ENCODE assay signal across 20 mouse cellular contexts in genomic region chr1:74375561-74375960, GRCm38 (mm10). TPM values are rescaled to one million over a fixed set of nuclear protein-coding genes. Genes with fewer than 3 reads are reported as not detected.
A peak's percentile ranks its signal among the peaks of the same experiment; 100 is the strongest.
DNase-seq lines count a peak whose midpoint lies in the region; TF ChIP-seq lines count a peak whose summit lies in the region.
"Had no signal": no experiment of that assay in that cellular context is flagged by ENCODE, and none has a peak within 500 bp of the region (broad histone marks: within the 10 kb centered on the region; RNA-seq: fewer than 3 reads in every experiment).

No protein-coding gene starts in this region.

- H3K79me2 ChIP-seq in heart, adult 2 months (replicated peaks; ENCODE audit: control insufficient read depth, insufficient read depth, low read length), result no peaks in the 10 kb centered on the region

- no peaks in the 10 kb centered on the region for H3K4me1 ChIP-seq in heart, adult 2 months (ENCODE audit: control insufficient read depth, insufficient read depth, low read length)
- H3K4me1 ChIP-seq in limb, embryonic 10.5 days, result peaks cover 23% of the 10 kb centered on the region
- H3K4me1 ChIP-seq in small intestine, adult 2 months (ENCODE audit: control insufficient read depth, insufficient read depth, insufficient read length, low read length), result peaks cover 3% of the 10 kb centered on the region

- no peak for TF ChIP-seq CTCF in heart, adult 2 months (IDR thresholded peaks at IDR 0.05)
- no peak for TF ChIP-seq CTCF in small intestine, adult 2 months (IDR thresholded peaks at IDR 0.05; ENCODE audit: extremely low read depth, insufficient read length, insufficient replicate concordance, low read depth, low read length)

- no peak overlapping the region for H3K4me3 ChIP-seq in heart, adult 2 months
- no peak overlapping the region for H3K4me3 ChIP-seq in limb, embryonic 10.5 days
- peak overlapping the region; percentile 22 for H3K4me3 ChIP-seq in small intestine, adult 2 months (ENCODE audit: low read depth, low read length)
- H3K4me3 ChIP-seq: erythroblast, embryonic 14.5 days; heart, embryonic 12.5 days had no signal

- no peak for TF ChIP-seq POLR2A in heart, adult 2 months (IDR thresholded peaks at IDR 0.05; ENCODE audit: insufficient read depth, low read depth, low read length)
- no peak for TF ChIP-seq POLR2A in small intestine, adult 2 months (IDR thresholded peaks at IDR 0.05; ENCODE audit: low read depth, low read length)

- TF ChIP-seq EP300 in heart, adult 2 months (IDR thresholded peaks at IDR 0.05; ENCODE audit: insufficient read depth, low read depth, low read length), result no peak

- intact Hi-C loops in heart, adult 2 months (cut with DNase I), result no loop called here

- H3K9ac ChIP-seq in heart, adult 2 months (ENCODE audit: low read depth, low read length), result no peak overlapping the region
- H3K9ac ChIP-seq: heart, embryonic 12.5 days; liver, embryonic 14.5 days had no signal

- no peaks in the 10 kb centered on the region for H3K27me3 ChIP-seq in heart, adult 2 months (ENCODE audit: control insufficient read depth, insufficient read depth, low read length)
- no peaks in the 10 kb centered on the region for H3K27me3 ChIP-seq in limb, embryonic 10.5 days (ENCODE audit: low read depth, poor library complexity, severe bottlenecking)
- no peaks in the 10 kb centered on the region for H3K27me3 ChIP-seq in small intestine, adult 2 months (ENCODE audit: control insufficient read depth, insufficient read depth, low read length)
- H3K27me3 ChIP-seq: CH12.LX; heart, embryonic 12.5 days had no signal

- no peaks in the 10 kb centered on the region for H3K36me3 ChIP-seq in heart, adult 2 months (ENCODE audit: control insufficient read depth, insufficient read depth, low read length)
- no peaks in the 10 kb centered on the region for H3K36me3 ChIP-seq in limb, embryonic 10.5 days
- H3K36me3 ChIP-seq in small intestine, adult 2 months (ENCODE audit: control insufficient read depth, insufficient read depth, low read length), result no peaks in the 10 kb centered on the region
- H3K36me3 ChIP-seq: heart, embryonic 12.5 days had no signal

- no peak for DNase-seq in heart, adult 2 months
- DNase-seq in heart, adult 8-10 months (ENCODE audit: low spot score), result no peak
- peak; percentile 38 for DNase-seq in lung, postnatal 36 days
- DNase-seq in lung, postnatal 4 days, result no peak
- DNase-seq in limb, embryonic 10.5 days (ENCODE audit: low spot score), result no peak
- no peak for DNase-seq in c-Kit-positive CD71-positive TER-119-positive erythroid progenitor cells, embryonic 14.5 days (ENCODE audit: low spot score)
- DNase-seq: adrenal gland, postnatal 25 days; cerebellum, adult 9-10 months; gastrocnemius, postnatal 36 days; thymus, postnatal 25 days had no signal

- H3K9me3 ChIP-seq in limb, embryonic 10.5 days (replicated peaks), result no peaks in the 10 kb centered on the region
- H3K9me3 ChIP-seq: heart, embryonic 12.5 days had no signal

- H3K27ac ChIP-seq in heart, adult 2 months, result peak overlapping the region; percentile 28; the same call in 1 of the 2 replicates
- H3K27ac ChIP-seq in limb, embryonic 10.5 days, result peak overlapping the region; percentile 17; the same call in 1 of the 2 replicates
- H3K27ac ChIP-seq in small intestine, adult 2 months (ENCODE audit: insufficient read depth, low read depth, low read length), result no peak overlapping the region
- H3K27ac ChIP-seq: hindbrain, postnatal 0 days; kidney, postnatal 0 days; liver, embryonic 14.5 days had no signal

- whole genome bisulfite sequencing in heart, adult 2 months, result 77% methylated on average over 10 of the region's 10 CpGs
- 82% methylated on average over 10 of the region's 10 CpGs for WGBS in limb, embryonic 10.5 days
- WGBS in small intestine, adult 2 months, result 77% methylated on average over 10 of the region's 10 CpGs

RNA-seq across cellular contexts. Expression of gene Slc11a1, which starts 0.6 kb away (rescaled TPM):
- total RNA-seq in heart, adult 2 months (2021), result 1 to 10 TPM; 5.2 to 5.8 TPM
- 12.3 and 13.0 TPM in 2 replicates for polyA plus RNA-seq in heart, adult 2 months (2012; rRNA removed)
- 1 to 10 TPM; 3.9 to 6.6 (median 5.1) TPM for total RNA-seq in heart, adult 8-10 months (2022)
- polyA plus RNA-seq in limb, embryonic 10.5 days (2016; fragmentation: Nextera tagmentation; extraction: Ambion mirVana), result 0.69 and 1.2 TPM in 2 replicates
- polyA plus RNA-seq in small intestine, adult 2 months (2012; rRNA removed), result 12.7 and 17.9 TPM in 2 replicates
- total RNA-seq: hematopoietic stem cell, adult 5-6 weeks; MEL had no signal

RNA-seq across cellular contexts. Expression of gene Catip, which starts 13.7 kb away (rescaled TPM):
- total RNA-seq in heart, adult 2 months (2021), result under 1 TPM; 0.29 to 0.34 TPM
- polyA plus RNA-seq in heart, adult 2 months (2012; rRNA removed), result 1.1 and 2.3 TPM in 2 replicates
- under 1 TPM; 0.17 to 0.37 (median 0.25) TPM for total RNA-seq in heart, adult 8-10 months (2022)
- 0.29 and 0.38 TPM in 2 replicates for polyA plus RNA-seq in limb, embryonic 10.5 days (2016; fragmentation: Nextera tagmentation; extraction: Ambion mirVana)
- 0.05 and 0.39 TPM in 2 replicates for polyA plus RNA-seq in small intestine, adult 2 months (2012; rRNA removed)
- total RNA-seq: common myeloid progenitor, adult 5-6 weeks had no signal
- polyA plus RNA-seq: erythroblast, embryonic 14.5 days had no signal

RNA-seq across cellular contexts. Expression of gene Ctdsp1, which starts 15.7 kb away (rescaled TPM):
- total RNA-seq in heart, adult 2 months (2021), result 100 to 1,000 TPM; 122 to 137 TPM
- 122 and 127 TPM in 2 replicates for polyA plus RNA-seq in heart, adult 2 months (2012; rRNA removed)
- total RNA-seq in heart, adult 8-10 months (2022), result 100 to 1,000 TPM; 115 to 130 (median 121) TPM
- polyA plus RNA-seq in limb, embryonic 10.5 days (2016; fragmentation: Nextera tagmentation; extraction: Ambion mirVana), result 50.5 and 61.4 TPM in 2 replicates
- polyA plus RNA-seq in small intestine, adult 2 months (2012; rRNA removed), result 58.4 and 177 TPM in 2 replicates

RNA-seq across cellular contexts. Expression of gene Vil1, which starts 33.6 kb away (rescaled TPM):
- total RNA-seq in heart, adult 2 months (2021), result under 1 TPM; 0.80 to 0.97 TPM
- polyA plus RNA-seq in heart, adult 2 months (2012; rRNA removed), result 0.27 and 0.29 TPM in 2 replicates
- total RNA-seq in heart, adult 8-10 months (2022), result 1 to 10 TPM in 3 of 4 experiments, under 1 TPM in 1; 0.98 to 2.0 (median 1.7) TPM
- polyA plus RNA-seq in limb, embryonic 10.5 days (2016; fragmentation: Nextera tagmentation; extraction: Ambion mirVana), result 0.23 and 0.31 TPM in 2 replicates
- polyA plus RNA-seq in small intestine, adult 2 months (2012; rRNA removed), result 198 and 892 TPM in 2 replicates
- total RNA-seq: gastrocnemius, postnatal 36 days had no signal
- polyA plus RNA-seq: erythroblast, embryonic 14.5 days had no signal
